In the genomic region with DNA sequence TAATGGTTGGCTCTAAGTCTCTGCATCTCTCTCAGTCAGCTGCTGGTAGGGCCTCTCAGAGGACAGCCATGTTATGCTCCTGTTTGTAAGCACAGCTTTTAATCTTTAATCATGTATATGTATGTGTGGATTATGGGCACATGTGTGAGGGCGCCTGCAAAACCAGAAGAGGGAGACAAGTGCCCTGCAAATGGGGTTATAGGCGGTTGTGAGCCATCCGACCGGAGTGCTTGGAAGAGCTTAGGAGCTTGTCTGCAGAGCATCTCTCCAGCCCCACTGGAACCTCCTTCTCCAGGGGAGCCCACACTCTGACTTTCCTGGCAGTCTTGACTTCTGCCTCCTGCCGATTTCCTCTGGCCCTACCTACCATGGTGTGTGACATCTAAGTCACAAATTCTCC, we compare ENCODE assay signal across 14 mouse cellular contexts.
DNase-seq lines count a peak whose midpoint lies in the region; ATAC-seq and TF ChIP-seq lines count a peak whose summit lies in the region.
"Had no signal": no experiment of that assay in that cellular context is flagged by ENCODE, and none has a peak within 500 bp of the region (broad histone marks: within the 10 kb centered on the region; RNA-seq: fewer than 3 reads in every experiment).

No protein-coding gene starts in this region.

- peak; percentile 1; the same call in 1 of the 2 replicates for TF ChIP-seq CTCF in left cerebral cortex, adult 2 months (IDR thresholded peaks at IDR 0.05)
- TF ChIP-seq CTCF in kidney, adult 2 months (conservative IDR thresholded peaks at IDR 0.05; ENCODE audit: insufficient read depth, insufficient read length, low read depth, low read length), result no peak
- TF ChIP-seq CTCF in gastrocnemius, adult 2 months (IDR thresholded peaks at IDR 0.05), result no peak

- intact Hi-C loops in left cerebral cortex, adult 2 months (cut with DNase I), result loop anchor here (1.0 to 5.0 kb wide), 4 partner anchors 18 to 173 kb away; no protein-coding TSS in a partner anchor
- intact Hi-C loops in gastrocnemius, adult 2 months (cut with DNase I), result no loop called here

- H3K27ac ChIP-seq in left cerebral cortex, adult 2 months, result no peak overlapping the region
- H3K27ac ChIP-seq in forebrain, embryonic 16.5 days (ENCODE audit: low read length), result peak overlapping the region; percentile 88
- H3K27ac ChIP-seq in limb, embryonic 13.5 days, result no peak overlapping the region
- peak overlapping the region; percentile 45; the same call in 1 of the 2 replicates for H3K27ac ChIP-seq in neural tube, embryonic 14.5 days (ENCODE audit: low read depth, low read length)
- no peak overlapping the region for H3K27ac ChIP-seq in kidney, adult 2 months (ENCODE audit: insufficient read depth, low read depth, low read length)
- no peak overlapping the region for H3K27ac ChIP-seq in gastrocnemius, adult 2 months
- H3K27ac ChIP-seq: liver, embryonic 12.5 days had no signal

- H3K4me1 ChIP-seq in forebrain, embryonic 16.5 days (replicated peaks; ENCODE audit: control insufficient read depth, insufficient read depth, low read length), result peaks cover 18% of the 10 kb centered on the region
- H3K4me1 ChIP-seq in limb, embryonic 13.5 days, result peaks cover 19% of the 10 kb centered on the region
- peaks cover 4% of the 10 kb centered on the region; the same call in 1 of the 2 replicates for H3K4me1 ChIP-seq in neural tube, embryonic 14.5 days (ENCODE audit: control insufficient read depth, insufficient read depth, low read length)
- no peaks in the 10 kb centered on the region for H3K4me1 ChIP-seq in kidney, adult 2 months (ENCODE audit: control insufficient read depth, insufficient read depth, low read length)
- H3K4me1 ChIP-seq: liver, embryonic 12.5 days had no signal

- no peak overlapping the region for H3K4me2 ChIP-seq in forebrain, embryonic 16.5 days (ENCODE audit: low read length)
- no peak overlapping the region for H3K4me2 ChIP-seq in limb, embryonic 13.5 days (replicated peaks)
- H3K4me2 ChIP-seq in neural tube, embryonic 14.5 days (ENCODE audit: low read depth, low read length), result 0 out of 2 replicates have a peak overlapping the region, but pooled peaks have one; percentile 11
- H3K4me2 ChIP-seq: liver, embryonic 12.5 days had no signal

- peaks cover 4% of the 10 kb centered on the region; the same call in 1 of the 2 replicates for H3K9me3 ChIP-seq in forebrain, embryonic 16.5 days (ENCODE audit: control insufficient read depth, low read length)
- H3K9me3 ChIP-seq in limb, embryonic 13.5 days, result peaks cover 4% of the 10 kb centered on the region; the same call in 1 of the 2 replicates
- H3K9me3 ChIP-seq in neural tube, embryonic 14.5 days (ENCODE audit: control insufficient read depth, low read length), result no peaks in the 10 kb centered on the region
- H3K9me3 ChIP-seq: liver, embryonic 12.5 days had no signal

- 63% methylated on average over 5 of the region's 5 CpGs for WGBS in forebrain, embryonic 16.5 days
- WGBS in limb, embryonic 13.5 days, result 86% methylated on average over 5 of the region's 5 CpGs
- 77% methylated on average over 5 of the region's 5 CpGs for WGBS in neural tube, embryonic 14.5 days
- WGBS in kidney, adult 2 months, result 89% methylated on average over 5 of the region's 5 CpGs

- H3K4me3 ChIP-seq in left cerebral cortex, adult 2 months, result no peak overlapping the region
- H3K4me3 ChIP-seq in forebrain, embryonic 16.5 days (replicated peaks; ENCODE audit: low read length), result no peak overlapping the region
- no peak overlapping the region for H3K4me3 ChIP-seq in limb, embryonic 13.5 days
- H3K4me3 ChIP-seq in neural tube, embryonic 14.5 days (ENCODE audit: low read depth, low read length), result no peak overlapping the region
- no peak overlapping the region for H3K4me3 ChIP-seq in kidney, adult 2 months (ENCODE audit: insufficient read depth, low read depth, low read length)
- H3K4me3 ChIP-seq in gastrocnemius, adult 2 months, result no peak overlapping the region
- H3K4me3 ChIP-seq: liver, embryonic 12.5 days had no signal

- ATAC-seq in forebrain, embryonic 16.5 days, result peak; percentile 49
- no peak for ATAC-seq in limb, embryonic 13.5 days (ENCODE audit: low FRiP score, low read depth)
- peak; percentile 22; the same call in 1 of the 2 replicates for ATAC-seq in neural tube, embryonic 14.5 days (ENCODE audit: low read depth)
- ATAC-seq: liver, embryonic 12.5 days had no signal

- TF ChIP-seq POLR2A in kidney, adult 2 months (IDR thresholded peaks at IDR 0.05; ENCODE audit: low read depth, low read length), result no peak

- 0 out of 2 replicates have a peak overlapping the region, but pooled peaks have one; percentile 40 for H3K9ac ChIP-seq in forebrain, embryonic 16.5 days (replicated peaks; ENCODE audit: low read depth, low read length)
- 0 out of 2 replicates have a peak overlapping the region, but pooled peaks have one; percentile 13 for H3K9ac ChIP-seq in limb, embryonic 13.5 days
- H3K9ac ChIP-seq in neural tube, embryonic 14.5 days (replicated peaks; ENCODE audit: low read depth, low read length), result no peak overlapping the region
- H3K9ac ChIP-seq: liver, embryonic 12.5 days had no signal

- H3K27me3 ChIP-seq in forebrain, embryonic 16.5 days (replicated peaks; ENCODE audit: control insufficient read depth, insufficient read depth, low read length), result no peaks in the 10 kb centered on the region
- no peaks in the 10 kb centered on the region for H3K27me3 ChIP-seq in limb, embryonic 13.5 days
- H3K27me3 ChIP-seq in neural tube, embryonic 14.5 days (ENCODE audit: control insufficient read depth, insufficient read depth, low read length), result no peaks in the 10 kb centered on the region
- no peaks in the 10 kb centered on the region for H3K27me3 ChIP-seq in kidney, adult 2 months (replicated peaks; ENCODE audit: control insufficient read depth, insufficient read depth, low read length)
- H3K27me3 ChIP-seq: liver, embryonic 12.5 days had no signal

- DNase-seq in left cerebral cortex, adult 2 months (ENCODE audit: extremely low spot score in 1 of 2, low spot score in 2 of 2), result no peak
- DNase-seq in left cerebral cortex, adult 9 months (ENCODE audit: low spot score in 2 of 2), result no peak
- DNase-seq in kidney, adult 2 months, result no peak
- no peak for DNase-seq in gastrocnemius, adult 2 months
- no peak for DNase-seq in cerebellum, adult 18-20 months
- DNase-seq: adrenal gland, postnatal 10 days; cerebellum, adult 11 months; kidney, adult 18-20 months; lung, postnatal 36 days; spleen, adult 18-20 months had no signal

- no peaks in the 10 kb centered on the region for H3K36me3 ChIP-seq in forebrain, embryonic 16.5 days (ENCODE audit: control insufficient read depth, insufficient read depth)
- H3K36me3 ChIP-seq in limb, embryonic 13.5 days, result peaks cover 6% of the 10 kb centered on the region; the same call in 1 of the 2 replicates
- H3K36me3 ChIP-seq in neural tube, embryonic 14.5 days (ENCODE audit: control insufficient read depth, insufficient read depth, low read length), result no peaks in the 10 kb centered on the region
- no peaks in the 10 kb centered on the region for H3K36me3 ChIP-seq in kidney, adult 2 months (ENCODE audit: control insufficient read depth, insufficient read depth, low read length)

Comparison
In these comparisons a context has a peak if more than half of its experiments do, and no peak if none do; other contexts are left out.
1. H3K27ac ChIP-seq: peak in forebrain, embryonic 16.5 days (single experiment) and neural tube, embryonic 14.5 days (single experiment); none in left cerebral cortex, adult 2 months (single experiment), limb, embryonic 13.5 days (single experiment), kidney, adult 2 months (single experiment) and gastrocnemius, adult 2 months (single experiment).